Mouse (Mus musculus): ENCODE results near the gene Mrpl48.

Mrpl48 gene

DNA sequence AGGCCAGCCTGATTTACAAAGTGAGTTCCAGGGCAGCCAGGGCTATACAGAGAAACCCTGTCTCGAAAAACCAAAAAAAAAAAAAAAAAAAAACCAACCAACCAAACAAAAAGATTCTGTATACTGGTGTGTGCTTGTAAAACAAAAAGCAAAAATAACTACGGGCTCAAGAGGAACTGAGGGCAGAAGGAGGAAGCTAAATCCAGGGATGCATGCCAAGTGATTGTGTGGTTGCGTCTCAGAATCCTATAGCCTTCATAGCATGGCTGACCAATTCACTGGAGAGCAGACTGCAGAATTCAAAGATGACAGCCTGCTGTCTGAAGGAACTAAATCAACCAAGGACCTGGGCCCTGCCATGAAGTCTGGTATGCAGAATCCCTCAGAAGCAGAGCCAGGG lies 73.9 kb downstream of the Mrpl48 start:
- no peak for DNase-seq (ENCODE audit: low read depth, low spot score)

GRCm38 (mm10) chr7:100533503-100533902 lies 74.6 kb downstream of the Mrpl48 start:
- no peak for DNase-seq (ENCODE audit: low read depth, low spot score)

DNA sequence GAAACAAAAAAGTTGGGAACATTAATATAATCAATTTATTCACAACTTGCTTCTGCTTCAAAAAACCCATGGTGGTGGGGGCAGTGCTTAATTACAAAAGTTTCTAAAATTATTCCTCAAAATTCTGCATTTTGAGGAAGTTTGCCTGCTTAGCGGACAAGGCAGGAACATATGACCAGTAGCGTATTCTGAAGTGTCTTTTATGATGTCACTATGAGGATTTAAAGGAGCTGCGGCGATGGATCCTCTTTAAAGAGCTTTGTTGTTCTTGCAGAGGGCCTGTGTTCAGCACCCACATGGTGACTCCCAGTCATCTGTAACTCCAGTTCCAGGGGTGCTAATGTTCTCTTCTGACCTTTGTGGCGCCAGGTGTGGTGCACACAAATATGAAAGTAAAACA lies 77.3 kb downstream of the Mrpl48 start:
- no peak for DNase-seq (ENCODE audit: low read depth, low spot score)

DNA sequence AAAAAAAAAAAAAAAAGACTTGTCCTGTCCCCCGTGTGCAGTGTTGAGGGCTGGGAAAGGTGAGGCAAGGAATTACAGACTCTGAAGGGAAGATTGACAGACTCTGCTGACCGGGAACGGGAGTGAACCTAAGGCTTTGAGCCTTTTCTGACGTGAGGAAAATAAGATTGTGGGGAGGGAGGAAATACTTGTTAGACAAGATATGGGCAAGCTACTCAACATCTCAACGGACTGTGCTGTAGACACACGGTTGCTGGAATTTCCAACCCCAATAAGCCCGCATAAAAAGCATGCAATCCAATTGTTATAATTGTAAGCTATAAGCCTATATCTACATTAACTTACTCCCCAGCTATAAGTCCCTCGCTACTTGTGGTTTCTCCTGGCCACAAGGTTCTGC lies 83.4 kb downstream of the Mrpl48 start:
- no peak for DNase-seq (ENCODE audit: low read depth, low spot score)

DNA sequence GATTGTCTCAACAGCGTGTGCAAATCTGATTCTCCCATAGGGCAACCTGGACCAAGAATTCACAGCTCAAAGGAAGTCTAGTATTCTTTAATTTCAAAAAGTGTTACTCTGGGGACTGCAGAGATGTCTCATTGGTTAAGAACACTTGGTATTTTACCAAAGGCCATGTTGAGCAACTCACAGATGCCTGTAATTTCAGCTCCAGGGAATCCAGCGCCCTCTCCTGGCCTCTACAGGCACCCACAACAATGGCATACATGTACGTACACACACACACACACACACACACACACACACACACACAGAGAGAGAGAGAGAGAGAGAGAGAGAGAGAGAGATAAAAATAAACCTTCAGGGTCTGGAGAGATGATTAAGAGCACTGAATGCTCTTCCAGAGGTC lies 85.9 kb downstream of the Mrpl48 start:
- DNase-seq (ENCODE audit: low read depth, low spot score): no peak

- no peak for DNase-seq (ENCODE audit: low read depth, low spot score)
These were observed 87.3 kb downstream of the Mrpl48 start for GRCm38 (mm10) chr7:100520663-100521285.

DNA sequence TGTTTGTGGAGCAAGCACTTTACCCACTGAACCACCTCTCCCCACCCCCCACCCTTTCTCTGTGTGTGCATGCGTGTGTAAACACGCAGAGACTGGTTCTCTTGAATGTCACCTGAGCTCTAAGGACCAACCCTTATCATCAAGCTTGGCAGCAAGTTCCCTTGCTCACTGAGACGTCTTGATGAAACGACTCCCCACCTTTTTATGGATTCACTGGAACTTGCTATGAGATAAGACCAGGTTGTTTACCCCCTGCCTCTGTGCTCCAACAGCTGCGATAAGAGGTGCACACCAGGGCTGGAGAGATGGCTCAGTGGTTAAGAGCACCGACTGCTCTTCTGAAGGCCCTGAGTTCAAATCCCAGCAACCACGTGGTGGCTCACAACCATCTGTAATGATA lies 87.9 kb downstream of the Mrpl48 start:
- DNase-seq (ENCODE audit: low read depth, low spot score): no peak

DNA sequence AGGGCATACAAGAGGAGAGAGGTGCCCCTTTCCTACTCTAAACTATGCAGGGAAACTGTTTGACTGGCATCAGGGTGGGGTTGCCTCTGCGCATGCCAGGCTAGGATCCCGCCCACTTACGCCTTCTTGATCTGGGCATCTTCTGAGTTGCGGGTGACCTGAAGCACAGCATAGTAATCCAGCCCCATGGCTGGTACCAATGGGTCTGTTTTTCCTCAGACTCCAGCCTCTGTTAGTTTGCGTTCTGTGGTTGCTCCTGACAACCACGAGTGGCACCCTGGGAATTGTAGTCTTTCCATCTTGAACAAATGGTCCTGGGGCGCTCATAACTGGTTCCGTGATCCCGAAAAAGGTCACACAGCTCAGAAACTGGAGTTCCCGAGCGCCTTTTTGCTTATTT lies 93.5 kb downstream of the Mrpl48 start, which contains the start of gene Dnajb13:
Gene Dnajb13, minus strand, starts transcription at position 388 of the 400 bp plus-strand sequence.
- no peak for DNase-seq (ENCODE audit: low read depth, low spot score)

GRCm38 (mm10) chr7:100511602-100512001 lies 96.5 kb downstream of the Mrpl48 start:
- no peak for DNase-seq (ENCODE audit: low read depth, low spot score)

DNA sequence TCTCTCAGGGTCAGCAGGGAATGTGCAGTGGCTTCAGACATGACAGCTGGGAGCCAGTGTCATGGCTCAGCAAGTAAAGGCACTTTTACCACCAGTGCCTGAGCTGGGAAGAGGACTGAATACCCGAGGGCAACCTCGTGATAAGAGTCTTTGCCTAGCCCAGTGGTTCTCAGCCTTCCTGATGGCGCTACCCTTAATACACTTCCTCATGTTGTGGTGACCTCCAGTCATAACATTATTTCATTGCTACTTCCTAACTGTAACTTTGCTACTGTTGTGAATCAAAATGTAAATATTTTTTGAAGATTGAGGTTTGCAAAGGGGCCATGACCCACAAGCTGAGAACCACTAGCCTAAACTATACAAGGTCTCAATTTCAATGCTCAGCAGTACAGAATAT lies 99.4 kb downstream of the Mrpl48 start:
- DNase-seq (ENCODE audit: low read depth, low spot score): no peak

GRCm38 (mm10) chr7:100506494-100506893 lies 101.6 kb downstream of the Mrpl48 start:
- no peak for DNase-seq (ENCODE audit: low read depth, low spot score)

DNA sequence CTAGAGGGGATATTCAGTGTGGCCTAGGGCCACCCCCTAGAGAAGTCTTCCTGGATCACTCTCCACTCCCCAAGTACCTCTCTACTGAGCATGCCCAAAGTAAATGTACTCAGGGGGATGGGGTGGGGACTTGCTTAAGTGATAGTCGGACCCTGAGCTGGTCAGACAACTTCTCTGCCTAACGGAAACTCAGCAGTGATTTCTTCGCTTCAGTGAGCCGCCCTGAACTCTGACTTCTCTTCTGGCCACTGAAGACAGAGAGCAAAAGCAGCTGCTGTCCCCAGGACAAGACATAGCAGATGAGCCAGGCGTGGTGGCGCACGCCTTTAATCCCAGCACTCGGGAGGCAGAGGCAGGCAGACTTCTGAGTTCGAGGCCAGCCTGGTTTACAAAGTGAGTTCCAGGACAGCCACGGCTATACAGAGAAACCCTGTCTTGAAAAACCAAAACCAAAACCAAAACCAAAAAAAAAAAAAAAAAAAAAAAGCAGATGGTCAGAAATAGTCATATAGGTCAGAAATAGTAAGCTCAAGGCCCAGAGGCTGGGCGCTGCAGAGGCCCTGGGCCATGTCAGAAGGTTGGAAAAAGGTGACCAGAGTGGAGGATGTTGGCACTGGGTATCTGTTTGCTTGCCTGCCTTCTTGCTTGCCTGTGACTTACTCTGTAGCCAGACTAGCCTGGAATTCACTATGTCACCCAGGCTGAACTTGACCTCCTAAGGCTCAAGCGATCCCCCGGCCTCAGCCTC lies 103.2 kb downstream of the Mrpl48 start:
- no peak for DNase-seq (ENCODE audit: low read depth, low spot score)

GRCm38 (mm10) chr7:100503076-100503475 lies 105.0 kb downstream of the Mrpl48 start:
- no peak for DNase-seq (ENCODE audit: low read depth, low spot score)

GRCm38 (mm10) chr7:100502374-100502922 lies 105.7 kb downstream of the Mrpl48 start:
- no peak for DNase-seq (ENCODE audit: low read depth, low spot score)

- no peak for DNase-seq (ENCODE audit: low read depth, low spot score)
These were observed 106.2 kb downstream of the Mrpl48 start for GRCm38 (mm10) chr7:100501844-100502373.

DNA sequence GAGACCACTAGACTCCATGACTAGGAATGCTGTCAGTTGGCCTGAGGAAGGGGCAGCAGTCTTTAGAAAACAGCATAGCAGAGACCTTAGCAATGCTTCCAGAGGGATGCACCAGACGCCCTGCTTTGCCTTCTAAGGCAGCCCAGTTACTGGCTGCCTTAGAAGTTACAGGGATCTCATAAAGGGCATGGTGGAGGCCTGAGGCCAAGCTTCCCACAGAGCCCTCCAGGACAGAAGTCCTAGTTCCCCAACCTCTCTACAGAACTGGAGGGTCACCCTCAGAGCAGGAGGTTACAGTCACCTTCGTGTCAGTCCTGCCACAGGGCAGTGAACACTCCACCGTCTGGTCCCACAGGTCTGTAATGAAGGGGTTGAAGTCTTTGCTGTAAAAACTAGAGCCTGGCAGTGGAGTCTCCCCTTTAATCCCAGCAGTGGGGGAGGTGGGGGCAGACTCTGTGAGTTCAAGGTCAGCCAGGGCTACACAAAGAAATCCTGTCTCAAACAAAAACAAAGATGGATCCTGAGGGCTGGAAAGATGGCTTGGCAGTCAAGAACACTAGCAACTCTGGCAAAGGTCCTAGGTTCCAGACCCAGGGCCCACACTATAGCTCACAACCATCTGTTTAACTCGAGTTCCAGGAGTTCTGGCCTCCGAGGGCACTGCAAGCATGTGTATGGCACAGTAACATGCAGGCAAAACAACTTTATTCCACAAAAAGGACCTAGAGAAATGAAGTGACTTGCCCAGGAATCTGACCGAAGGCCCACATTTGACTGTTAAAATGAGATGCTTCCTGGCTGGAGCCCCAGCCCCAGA lies 106.9 kb downstream of the Mrpl48 start:
- DNase-seq (ENCODE audit: low read depth, low spot score): no peak

DNA sequence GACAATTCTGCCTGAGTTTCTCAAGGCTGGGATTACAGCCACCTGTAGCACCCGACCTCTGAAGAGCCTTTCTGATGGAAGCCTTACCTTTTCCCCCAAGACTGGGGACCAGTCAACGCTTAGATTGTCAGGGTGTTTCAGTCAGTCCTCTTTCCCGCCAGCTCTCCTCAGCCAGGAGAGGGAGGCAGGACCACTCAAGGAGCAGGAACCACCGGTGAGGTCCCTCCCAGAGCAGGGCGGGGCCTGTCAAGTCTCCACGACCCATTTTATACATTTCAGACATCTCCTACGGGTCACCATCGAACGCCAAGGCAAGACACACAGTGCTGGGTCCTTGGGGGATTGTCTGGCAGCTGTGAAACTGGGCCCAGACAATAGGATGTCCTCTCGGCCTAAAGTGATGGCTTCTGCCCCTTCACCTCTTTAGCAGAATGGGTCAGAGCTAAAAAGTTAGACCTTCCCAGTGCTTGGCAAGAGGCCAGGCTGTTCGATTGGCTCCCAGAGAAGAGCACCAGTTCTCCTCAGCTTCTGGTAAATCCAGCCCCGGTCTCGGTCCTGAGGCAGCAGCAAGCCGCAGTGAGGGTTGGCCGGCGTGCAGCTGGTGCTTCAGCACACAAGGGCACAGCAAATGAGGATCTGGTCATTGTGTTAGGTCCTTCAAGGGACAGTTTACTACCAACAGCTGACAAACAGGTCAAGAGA lies 107.7 kb downstream of the Mrpl48 start:
- DNase-seq (ENCODE audit: low read depth, low spot score): no peak

- DNase-seq (ENCODE audit: low read depth, low spot score): no peak
These were observed 108.6 kb downstream of the Mrpl48 start for GRCm38 (mm10) chr7:100499465-100499864.

- no peak for DNase-seq (ENCODE audit: low read depth, low spot score)
These were observed 110.1 kb downstream of the Mrpl48 start for GRCm38 (mm10) chr7:100497982-100498381.

GRCm38 (mm10) chr7:100497402-100497801 lies 110.7 kb downstream of the Mrpl48 start:
- DNase-seq (ENCODE audit: low read depth, low spot score): no peak

DNA sequence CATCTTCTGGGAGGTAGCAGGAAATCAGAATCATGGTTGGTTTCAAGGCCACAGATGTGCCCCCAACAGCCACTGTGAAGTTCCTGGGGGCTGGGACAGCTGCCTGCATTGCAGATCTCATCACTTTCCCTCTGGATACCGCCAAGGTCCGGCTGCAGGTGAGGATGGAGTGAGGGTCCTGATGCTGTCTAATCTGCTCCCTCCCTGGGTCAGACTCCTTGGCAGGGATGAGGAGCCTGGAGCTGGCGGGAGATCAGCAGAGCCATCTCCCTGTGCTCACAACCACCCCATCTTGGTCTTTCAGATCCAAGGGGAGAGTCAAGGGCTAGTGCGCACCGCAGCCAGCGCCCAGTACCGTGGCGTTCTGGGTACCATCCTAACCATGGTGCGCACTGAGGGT lies 111.3 kb downstream of the Mrpl48 start:
- no peak for DNase-seq (ENCODE audit: low read depth, low spot score)

Measured in WW6 (cell line).